Mouse (Mus musculus) R1 (cell line): ENCODE data around the gene Map7d3.
A peak's percentile ranks its signal among the peaks of the same experiment; 100 is the strongest.

Experiments
- DNase-seq: peaks from one replicate; pipeline ENCODE4 v3.0.0-alpha.2; 2018; ENCODE audit warnings: low read depth, low spot score

Map7d3 gene

DNA sequence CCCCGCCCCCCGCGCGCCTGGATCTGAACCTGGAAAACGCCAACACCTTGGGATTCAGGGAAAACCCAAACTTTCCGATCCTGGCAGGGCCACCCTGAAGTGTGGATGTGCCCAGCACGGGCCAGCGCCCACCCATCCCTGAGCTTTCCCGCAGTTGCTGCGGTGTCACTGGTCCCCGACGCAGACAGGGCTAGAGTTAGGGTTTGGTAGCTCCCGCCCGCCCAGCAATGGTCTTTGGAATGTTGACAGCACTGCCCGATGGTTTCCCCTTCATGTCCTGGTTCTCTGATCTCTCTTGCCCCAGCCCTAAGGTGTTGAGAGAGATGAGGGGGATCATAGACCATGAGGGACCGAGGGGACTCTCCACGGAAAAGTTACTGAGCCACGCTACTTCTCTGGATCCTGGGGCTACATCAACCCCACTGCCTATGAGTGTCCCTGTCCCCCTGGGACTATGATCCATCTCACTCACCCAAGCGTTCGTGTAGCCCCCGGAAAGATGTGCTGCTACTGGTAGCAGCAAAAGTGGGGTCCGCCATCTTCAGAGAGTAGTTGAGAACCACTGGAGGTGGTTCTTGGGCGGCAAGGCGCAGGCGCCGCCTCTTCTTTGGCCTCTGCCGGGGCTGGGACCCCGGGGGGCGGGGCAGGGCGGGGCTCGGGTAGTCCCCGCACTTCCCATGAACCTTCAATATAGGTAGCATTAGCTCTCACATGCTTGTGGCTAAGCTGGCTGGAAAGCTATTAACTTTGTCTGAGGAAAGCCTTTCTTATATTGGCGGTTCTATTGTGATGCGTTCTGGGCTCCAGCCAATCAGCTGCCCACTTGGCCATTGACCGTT, at the start of gene Map7d3:
Gene Map7d3, minus strand, starts transcription at position 562 of the 839 bp plus-strand sequence.
- peak; percentile 45 for DNase-seq

DNA sequence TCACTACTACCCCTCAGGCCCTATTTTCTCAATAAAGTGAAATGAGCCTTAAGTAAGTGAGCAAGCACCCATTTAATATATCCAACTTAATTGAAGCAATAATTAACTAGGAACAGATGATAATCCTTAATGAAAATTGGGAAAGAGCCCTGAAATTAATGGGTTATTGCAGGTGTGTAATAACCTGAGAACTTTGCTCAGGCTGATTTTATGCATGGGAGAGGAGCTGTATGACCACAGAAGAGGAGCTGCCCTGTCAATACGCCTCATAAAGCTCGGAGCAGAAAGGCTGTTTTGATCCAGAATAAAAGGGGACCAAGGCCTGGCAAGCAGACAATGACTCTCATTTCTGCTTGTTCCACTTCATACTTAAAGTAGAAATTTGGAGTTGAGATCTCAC, 47.7 kb upstream of the Map7d3 start, which contains the start of gene Adgrg4:
Gene Adgrg4, plus strand, starts transcription at position 301 of the 400 bp plus-strand sequence.
- no peak for DNase-seq

DNA sequence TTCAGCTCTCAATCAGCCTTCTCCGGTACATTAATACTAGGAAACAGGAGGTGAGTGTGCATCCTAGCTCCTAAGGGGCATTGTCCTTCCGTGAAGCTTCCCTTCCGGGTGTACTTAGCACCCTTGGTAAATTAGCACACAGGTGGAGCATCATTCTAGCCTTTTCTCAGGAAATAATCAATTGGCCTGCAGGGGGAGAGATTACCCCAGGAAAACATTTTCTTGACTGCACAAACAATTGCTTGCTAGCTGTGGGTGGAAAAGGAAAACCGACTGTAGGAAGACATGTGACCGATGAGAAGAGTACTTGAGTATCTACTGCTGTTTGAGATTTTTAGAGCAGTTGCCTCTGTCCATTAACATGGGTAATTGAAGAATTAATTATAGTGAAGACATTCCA, 19.1 kb upstream of the Map7d3 start:
- peak; percentile 12 for DNase-seq

DNA sequence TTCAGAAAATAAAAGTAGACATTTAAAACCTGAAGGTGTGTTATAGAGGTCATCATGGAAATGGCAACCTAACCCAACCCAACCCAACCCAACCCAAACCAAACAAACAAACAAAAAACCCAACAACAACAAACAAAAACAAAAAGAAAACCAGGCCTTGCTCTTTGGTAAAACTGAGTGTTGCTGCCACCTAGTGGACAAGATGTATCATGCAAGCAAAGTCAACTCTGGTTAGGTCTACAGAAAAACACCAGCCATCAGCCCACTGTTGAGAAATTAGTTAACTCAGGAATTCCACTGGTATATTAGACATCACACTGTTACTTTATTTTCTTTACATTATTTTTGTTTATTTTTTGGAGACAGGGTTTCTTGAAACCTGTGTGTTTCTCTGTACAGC, 17.2 kb upstream of the Map7d3 start:
- peak; percentile 24 for DNase-seq

DNA sequence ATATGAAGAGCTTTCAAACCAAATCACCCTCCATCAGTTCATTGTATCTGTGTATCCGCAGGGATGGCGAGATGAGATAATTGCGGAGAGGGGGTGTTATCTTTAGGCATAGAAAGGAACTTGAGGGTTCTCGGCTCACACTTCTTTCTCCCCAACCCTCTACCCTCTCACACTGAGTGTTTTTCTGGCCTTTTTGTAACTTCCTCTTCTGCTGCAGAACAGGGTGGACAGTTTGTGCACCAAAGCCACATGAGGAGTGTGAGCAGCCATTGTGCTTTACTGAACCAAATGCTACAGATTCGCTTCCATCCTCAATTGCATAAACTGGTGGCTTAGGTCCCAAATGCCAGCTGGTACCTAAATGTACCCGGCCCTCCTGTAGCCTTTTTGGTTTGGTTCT, 13.7 kb upstream of the Map7d3 start:
- DNase-seq, result no peak

DNA sequence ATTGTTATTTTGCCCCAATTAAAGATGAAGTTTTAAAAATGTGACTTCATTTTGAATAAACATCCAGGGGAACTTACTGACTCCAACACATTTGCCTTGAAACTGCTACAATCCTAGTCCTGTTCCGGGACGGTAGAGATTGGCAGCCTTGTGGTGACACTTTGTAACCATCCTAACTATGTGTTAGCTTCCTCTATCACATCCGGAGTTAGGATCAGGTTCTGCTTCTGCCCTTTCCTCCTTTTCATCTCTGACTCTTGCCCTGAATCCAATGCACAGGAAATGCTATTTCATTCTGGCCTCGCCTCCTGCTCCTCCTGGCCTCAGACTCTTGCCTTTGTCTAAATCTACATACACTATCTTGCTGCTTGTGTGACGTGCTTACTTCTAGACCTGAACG, 5.4 kb upstream of the Map7d3 start:
- DNase-seq, result no peak

DNA sequence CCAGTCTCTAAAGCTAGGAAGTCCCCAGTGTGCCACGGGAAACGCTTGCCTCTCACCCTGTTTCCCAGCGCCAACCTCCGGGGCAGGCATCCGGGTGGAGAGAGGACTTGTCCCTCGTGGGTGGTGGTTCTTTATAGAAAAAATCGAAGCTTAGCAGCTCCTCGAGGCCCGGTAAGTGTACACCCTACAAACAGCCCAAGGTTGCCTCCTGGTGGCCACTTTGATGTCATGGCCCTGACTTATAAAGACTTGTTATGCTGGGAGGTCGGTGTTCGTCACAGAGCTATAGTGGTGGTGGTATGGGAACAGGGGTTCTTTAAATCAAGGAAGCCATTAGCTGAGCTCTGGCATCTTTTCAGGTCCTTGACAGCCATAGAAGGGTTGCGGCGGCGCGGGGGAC, 30.9 kb downstream of the Map7d3 start:
- DNase-seq, result peak; percentile 62

DNA sequence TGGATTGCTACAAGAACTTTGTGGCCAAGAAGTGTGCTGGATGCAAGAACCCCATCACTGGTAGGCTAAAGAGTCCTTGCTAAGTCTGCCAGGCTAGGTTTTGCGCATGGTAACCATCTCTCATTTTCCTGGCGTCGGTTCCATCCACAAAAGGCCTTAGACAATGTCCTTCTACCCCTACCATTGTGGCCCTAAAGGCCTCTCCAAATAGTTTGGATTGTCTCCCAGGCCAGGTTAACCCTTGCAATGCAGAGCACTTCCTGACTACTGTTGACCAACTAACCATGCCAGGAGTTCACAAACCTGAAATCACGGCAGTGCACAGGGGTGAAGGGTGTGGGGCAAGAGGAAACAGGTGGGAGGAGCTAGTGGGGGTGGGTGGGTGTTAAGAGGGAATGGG, 31.5 kb downstream of the Map7d3 start:
- no peak for DNase-seq

DNA sequence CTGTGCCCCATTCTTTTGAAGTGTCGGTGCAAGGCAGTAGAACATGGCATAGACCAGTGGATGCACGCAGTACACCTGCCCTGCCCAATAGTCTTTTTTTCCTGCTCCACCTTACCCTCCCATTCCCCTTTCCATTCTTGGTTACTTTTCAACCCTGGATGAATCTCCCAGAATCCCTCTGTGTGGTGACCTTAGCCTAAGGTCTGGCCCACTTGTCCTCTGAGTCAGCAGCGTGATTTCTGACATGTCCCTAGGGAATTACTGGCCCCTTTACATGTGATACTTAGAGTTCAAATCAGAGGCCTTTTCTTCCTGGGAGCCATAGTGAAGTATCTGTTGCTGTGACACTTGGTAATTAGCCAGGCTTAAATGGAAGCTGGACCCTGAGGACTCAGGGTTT, 34.6 kb downstream of the Map7d3 start:
- DNase-seq, result no peak

DNA sequence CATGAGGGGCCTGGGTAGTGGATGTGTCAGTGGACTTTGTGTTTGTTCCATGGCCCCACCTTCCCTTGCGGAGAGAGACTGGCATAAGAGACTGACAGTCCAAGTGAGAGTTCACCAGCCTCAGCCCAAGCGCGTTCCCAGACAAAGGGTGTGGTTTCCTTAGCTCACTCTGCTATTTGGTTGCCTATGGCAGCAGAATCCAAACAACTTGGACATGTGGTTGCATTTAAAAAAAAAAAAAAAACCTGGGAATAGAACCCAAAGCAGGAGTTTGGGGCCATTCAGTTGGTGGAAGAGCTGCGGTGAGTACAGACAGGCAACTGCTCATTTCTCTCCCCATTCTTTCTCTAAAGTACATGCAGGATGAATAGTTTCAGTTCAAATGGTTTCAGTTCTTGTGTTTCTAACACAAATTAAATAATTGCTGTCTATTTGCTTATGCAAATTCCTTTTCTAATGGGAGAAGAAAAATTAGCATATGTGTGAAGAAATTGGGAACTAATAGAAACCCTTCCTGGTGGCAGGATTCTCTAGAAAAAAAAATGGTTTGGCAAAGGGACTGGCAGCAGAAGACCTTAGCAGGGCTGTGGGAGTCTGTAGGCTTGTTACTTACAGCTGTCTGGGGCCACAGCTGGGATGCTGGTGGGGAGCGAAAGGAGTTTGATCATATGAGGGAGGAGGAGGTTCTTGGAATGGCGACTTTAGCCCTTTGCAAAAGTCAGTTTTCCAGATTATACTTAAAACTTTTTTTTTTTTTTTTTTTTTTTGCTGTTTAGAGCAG, 35.7 kb downstream of the Map7d3 start:
- DNase-seq, result peak; percentile 25

DNA sequence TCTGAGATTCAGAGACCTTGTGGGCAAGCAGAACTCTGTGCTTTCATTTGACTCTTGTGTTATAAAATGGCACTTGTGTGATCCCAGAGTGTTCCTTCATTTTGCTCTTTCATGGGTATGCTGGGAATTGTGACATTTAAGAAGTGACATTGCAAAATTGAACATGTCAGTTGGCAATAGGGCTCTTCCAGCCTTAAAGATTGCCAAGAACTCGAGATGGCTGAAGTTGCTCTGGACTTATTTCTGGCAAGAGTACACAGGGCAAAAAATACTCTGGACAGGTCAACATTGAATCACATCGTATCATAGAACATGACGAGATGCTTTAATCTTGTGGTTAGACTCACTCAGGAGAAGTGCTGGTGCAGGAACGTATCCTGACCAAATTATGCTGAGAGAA, 48.8 kb downstream of the Map7d3 start:
- no peak for DNase-seq

DNA sequence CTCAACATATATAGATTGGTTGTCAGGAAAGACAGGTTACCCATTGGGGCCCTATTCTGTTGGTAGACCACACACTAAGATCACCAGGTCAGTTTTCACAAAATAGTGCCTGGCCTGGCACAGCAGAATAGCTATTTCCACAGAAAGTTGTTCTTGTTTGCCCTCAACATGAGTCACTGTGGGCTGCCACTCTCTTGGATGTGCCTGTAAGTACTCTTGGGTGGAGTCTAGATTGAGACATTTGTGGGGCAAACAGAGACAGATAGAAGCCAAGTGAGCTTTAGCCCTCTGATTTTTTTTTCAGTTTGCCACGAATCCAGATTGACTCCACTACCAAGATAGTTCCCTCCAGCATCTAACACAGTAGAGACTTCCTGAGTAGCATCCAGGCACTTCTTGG, 50.4 kb downstream of the Map7d3 start:
- DNase-seq, result no peak

DNA sequence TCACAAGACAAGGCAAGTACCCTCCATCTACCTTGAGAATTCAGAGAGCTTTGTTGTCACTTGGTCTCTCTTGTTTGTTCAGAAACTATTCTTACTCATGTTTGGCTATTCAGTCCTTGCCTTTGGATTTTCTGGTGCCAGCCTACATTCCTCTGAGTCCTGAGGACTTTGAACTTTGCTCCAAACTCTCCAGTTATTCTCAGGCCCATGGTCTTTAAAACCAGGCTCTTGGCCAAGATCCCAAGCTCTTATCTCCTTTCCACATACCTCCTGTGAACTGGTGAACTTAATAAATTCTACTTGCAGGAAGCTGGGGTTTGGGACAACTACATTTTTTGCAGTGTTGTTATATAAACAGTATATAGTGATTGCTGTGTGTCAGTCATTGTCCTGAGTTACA, 52.3 kb downstream of the Map7d3 start:
- DNase-seq, result no peak

DNA sequence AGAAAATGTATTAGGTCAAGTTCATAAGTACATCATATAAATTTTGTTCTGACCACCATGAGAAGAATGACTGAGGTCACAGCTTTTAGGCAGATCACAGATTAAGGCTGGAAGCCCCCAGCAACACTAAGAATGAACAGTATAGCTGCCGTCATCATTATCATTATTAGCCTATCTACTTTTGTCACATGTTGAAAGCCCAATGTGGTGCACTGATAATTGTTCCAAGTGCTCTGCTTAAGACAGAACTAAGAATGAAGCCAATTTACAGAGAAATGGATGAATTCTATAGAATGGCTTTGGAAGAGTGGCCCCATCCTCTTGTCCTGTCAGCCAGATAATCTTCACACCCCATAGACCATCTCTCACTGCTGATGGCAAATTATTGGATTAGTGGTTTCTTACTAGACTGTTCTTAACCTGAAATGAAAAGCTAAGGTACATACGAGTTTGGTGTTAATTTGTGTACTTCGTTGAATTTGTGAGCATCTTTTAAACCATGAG, 61.8 kb downstream of the Map7d3 start:
- DNase-seq, result no peak

DNA sequence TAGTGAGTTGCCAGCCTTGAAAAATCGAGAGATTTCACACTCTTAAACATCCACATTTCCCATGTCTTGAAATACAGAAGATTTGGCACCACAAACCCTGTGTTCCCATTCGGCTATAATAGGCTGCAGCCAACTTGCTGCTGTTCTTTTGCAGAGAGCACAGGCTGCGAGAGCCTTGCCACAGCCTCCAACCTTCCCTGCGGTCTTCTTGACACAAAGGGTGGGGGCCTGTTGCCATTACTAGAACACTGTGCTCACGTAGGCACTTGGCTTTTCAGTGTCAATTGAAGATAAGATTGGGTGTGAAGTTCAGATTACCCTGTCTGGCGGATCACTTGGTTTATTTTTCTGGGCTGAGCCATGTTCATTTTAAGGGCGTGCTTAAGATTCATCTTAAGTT, 65.8 kb downstream of the Map7d3 start:
- no peak for DNase-seq

DNA sequence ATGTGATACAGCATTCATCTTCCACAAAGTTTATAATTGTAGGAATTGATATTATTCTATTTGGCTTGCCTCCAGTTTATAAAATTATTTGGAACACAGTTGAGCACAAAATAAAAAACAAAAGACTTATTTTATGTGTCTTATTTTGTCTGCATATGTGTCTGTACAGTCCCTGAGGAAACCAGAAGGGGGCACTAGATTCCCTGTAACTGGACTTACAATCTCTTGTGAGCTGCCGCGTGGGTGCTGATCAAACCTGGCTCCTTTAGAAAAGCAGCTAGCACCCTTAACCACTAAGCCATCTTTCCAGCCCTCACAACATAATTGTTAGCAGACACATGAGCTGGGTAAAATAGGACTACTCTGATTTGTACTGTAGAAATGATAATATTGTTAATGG, 66.5 kb downstream of the Map7d3 start:
- peak; percentile 49 for DNase-seq

DNA sequence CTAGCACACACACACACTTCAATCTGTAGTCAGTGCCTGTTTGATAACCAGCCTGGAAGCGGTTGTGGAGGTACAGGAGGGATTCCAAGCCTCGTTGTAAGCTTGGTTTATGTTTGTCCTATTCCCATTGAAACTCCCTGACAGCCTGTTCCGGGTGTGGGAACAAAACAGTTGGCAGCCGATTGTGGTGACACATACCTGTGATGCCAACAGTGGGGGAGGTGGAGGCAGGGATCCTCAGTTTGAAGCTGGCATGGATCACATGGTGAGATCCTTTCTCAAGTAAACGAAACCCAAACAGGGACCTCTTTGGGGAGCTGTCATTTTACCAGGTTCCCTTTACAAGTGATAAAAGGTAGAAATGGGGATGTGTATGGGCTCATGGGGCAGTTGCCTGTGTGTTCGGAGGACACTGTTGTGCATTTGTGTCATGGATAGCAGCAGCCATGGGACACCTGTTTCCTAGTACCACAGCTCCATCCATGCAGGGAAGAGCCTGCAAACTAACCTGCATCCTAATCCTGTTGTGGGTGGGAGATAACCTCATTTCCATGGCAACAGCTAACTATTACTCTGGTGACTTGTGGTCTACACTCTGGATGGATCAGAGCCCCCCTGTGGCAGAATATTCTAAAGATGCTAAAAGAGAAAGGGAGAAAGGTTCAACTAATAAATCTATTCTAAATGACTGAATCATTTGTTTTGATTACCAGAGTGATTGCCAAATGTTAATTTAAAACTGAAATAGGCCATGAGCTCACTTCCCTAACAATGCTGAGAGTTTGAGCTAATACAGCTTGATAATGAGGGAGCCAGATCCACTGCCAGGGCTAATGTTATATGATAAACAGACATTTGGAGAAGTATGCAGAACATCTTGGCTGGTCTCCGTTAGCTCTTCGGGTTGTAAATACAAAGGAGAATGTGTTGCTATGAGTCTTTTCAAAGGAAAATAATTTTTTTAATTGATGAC, 68.5 kb downstream of the Map7d3 start:
- DNase-seq, result no peak

DNA sequence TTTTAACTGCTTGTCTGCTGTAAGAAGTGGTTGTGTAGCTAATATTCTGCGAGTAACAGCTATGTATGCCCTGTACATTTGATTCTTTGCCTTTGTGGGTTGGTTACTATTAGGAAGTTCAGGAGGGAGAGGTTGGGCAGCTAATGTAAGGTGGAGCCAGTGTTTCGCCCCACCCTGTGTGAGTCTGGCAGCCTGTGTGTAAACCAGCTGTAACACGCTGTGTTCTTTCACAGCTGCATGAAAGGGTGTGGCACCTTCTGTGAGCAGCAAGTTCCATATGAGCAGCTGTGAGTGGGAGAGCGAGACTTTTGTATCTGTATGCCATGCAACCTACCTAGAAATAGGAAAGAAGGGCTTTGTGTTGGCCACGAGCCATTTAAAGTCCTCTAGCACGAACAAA, 70.0 kb downstream of the Map7d3 start:
- peak; percentile 5 for DNase-seq

DNA sequence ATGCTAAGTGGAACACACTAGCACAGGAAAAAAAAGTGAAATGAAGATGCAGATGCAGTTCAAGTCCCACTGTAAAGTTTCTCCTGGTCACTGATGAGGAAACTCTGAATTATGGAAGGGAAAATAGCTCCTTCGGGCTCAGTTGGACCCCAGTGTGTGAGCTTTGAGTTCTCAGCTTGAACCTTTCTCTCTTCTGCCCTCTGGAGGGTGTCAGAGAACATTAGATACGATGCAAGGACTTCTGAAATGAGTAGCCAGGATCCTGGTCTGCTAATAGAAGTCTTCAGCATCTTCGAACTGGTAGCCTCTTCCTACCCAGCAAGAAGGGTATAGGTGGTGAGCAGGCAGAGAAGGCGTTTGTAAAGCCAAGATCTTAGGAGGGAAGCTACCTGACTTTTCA, 70.6 kb downstream of the Map7d3 start:
- DNase-seq, result no peak
